Mouse (Mus musculus): Measurements from ENCODE around the gene Arid3a.

Arid3a gene

GRCm38 (mm10) chr10:79974087-79974486 is 47.2 kb downstream of the Arid3a start:
- in situ Hi-C loops (cut with MboI, MseI): no loop called here

GRCm38 (mm10) chr10:79974668-79975067 is 47.8 kb downstream of the Arid3a start:
- in situ Hi-C loops (cut with MboI, MseI): no loop called here

GRCm38 (mm10) chr10:79976071-79976721 is 49.4 kb downstream of the Arid3a start:
- in situ Hi-C loops (cut with MboI, MseI): no loop called here

- in situ Hi-C loops (cut with MboI, MseI): no loop called here
These were observed 49.9 kb downstream of the Arid3a start for GRCm38 (mm10) chr10:79976722-79977107.

- in situ Hi-C loops (cut with MboI, MseI): no loop called here
These were observed 50.5 kb downstream of the Arid3a start for GRCm38 (mm10) chr10:79977324-79977723.

GRCm38 (mm10) chr10:79978061-79978460 is 51.2 kb downstream of the Arid3a start:
- in situ Hi-C loops (cut with MboI, MseI): no loop called here

GRCm38 (mm10) chr10:79979401-79980155 is 52.7 kb downstream of the Arid3a start:
- in situ Hi-C loops (cut with MboI, MseI): loop anchor here (10.0 kb wide), 1 partner anchor 265 kb away; the partner anchor contains the start of gene Ndufs7

- in situ Hi-C loops (cut with MboI, MseI): loop anchor here (10.0 kb wide), 1 partner anchor 262 kb away; the partner anchor contains the start of gene Ndufs7
These were observed 56.4 kb downstream of the Arid3a start for GRCm38 (mm10) chr10:79983205-79983604.

- in situ Hi-C loops (cut with MboI, MseI): loop anchor here (10.0 kb wide), 1 partner anchor 261 kb away; the partner anchor contains the start of gene Ndufs7
These were observed 56.8 kb downstream of the Arid3a start for GRCm38 (mm10) chr10:79983670-79984069.

- in situ Hi-C loops (cut with MboI, MseI): loop anchor here (10.0 kb wide), 1 partner anchor 260 kb away; the partner anchor contains the start of gene Ndufs7
These were observed 57.5 kb downstream of the Arid3a start, which contains the start of gene Tmem259 for GRCm38 (mm10) chr10:79984195-79984816. Gene Tmem259 (minus strand): TSS chr10:79984330.

GRCm38 (mm10) chr10:79984871-79985270 is 58.0 kb downstream of the Arid3a start:
- in situ Hi-C loops (cut with MboI, MseI): loop anchor here (10.0 kb wide), 1 partner anchor 260 kb away; the partner anchor contains the start of gene Ndufs7

- in situ Hi-C loops (cut with MboI, MseI): loop anchor here (10.0 kb wide), 1 partner anchor 259 kb away; the partner anchor contains the start of gene Ndufs7
These were observed 58.7 kb downstream of the Arid3a start for GRCm38 (mm10) chr10:79985334-79986231.

- in situ Hi-C loops (cut with MboI, MseI): loop anchor here (10.0 kb wide), 1 partner anchor 258 kb away; the partner anchor contains the start of gene Ndufs7
These were observed 59.5 kb downstream of the Arid3a start for GRCm38 (mm10) chr10:79986232-79986878.

GRCm38 (mm10) chr10:79986963-79987362 is 60.1 kb downstream of the Arid3a start:
- in situ Hi-C loops (cut with MboI, MseI): loop anchor here (10.0 kb wide), 1 partner anchor 258 kb away; the partner anchor contains the start of gene Ndufs7

GRCm38 (mm10) chr10:79987771-79988505 is 61.1 kb downstream of the Arid3a start:
- in situ Hi-C loops (cut with MboI, MseI): loop anchor here (10.0 kb wide), 1 partner anchor 257 kb away; the partner anchor contains the start of gene Ndufs7

- in situ Hi-C loops (cut with MboI, MseI): loop anchor here (10.0 kb wide), 1 partner anchor 256 kb away; the partner anchor contains the start of gene Ndufs7
These were observed 61.8 kb downstream of the Arid3a start, which contains the start of gene Cnn2 for GRCm38 (mm10) chr10:79988506-79989271. Gene Cnn2 (plus strand): TSS chr10:79988584.

- in situ Hi-C loops (cut with MboI, MseI): loop anchor here (10.0 kb wide), 1 partner anchor 255 kb away; the partner anchor contains the start of gene Ndufs7
These were observed 62.5 kb downstream of the Arid3a start for GRCm38 (mm10) chr10:79989272-79989786.

- in situ Hi-C loops (cut with MboI, MseI): loop anchor here (10.0 kb wide), 1 partner anchor 255 kb away; the partner anchor contains the start of gene Ndufs7
These were observed 63.0 kb downstream of the Arid3a start for GRCm38 (mm10) chr10:79989870-79990269.

All from T-helper 1 cell (primary cell).